Mouse (Mus musculus) liver, embryonic 14.5 days (tissue): ENCODE data around the gene Diaph3. TPM values are rescaled to one million over a fixed set of nuclear protein-coding genes. Genes with fewer than 3 reads are reported as not detected.

Experiments
- ATAC-seq: fragments of 200-750 bp; cut with Nextera tagmentation; 2 replicates; pipeline ENCODE4 v1.8.0; 2017; ENCODE audit warnings: moderate number of reproducible peaks, mild to moderate bottlenecking, moderate library complexity; ENCODE audit not compliant: insufficient read depth
- DNase-seq, 3 experiments: peaks; one replicate each; pipeline ENCODE4 v3.0.0-alpha.2; 2012 to 2013; ENCODE audit warnings: low read depth in 3 of 3, low spot score in 3 of 3
- H3K27ac ChIP-seq: fragments of 300-500 bp; sonication (generic); 2 replicates; pipeline ENCODE4 v1.5.1; 2014; ENCODE audit warnings: moderate library complexity, mild to moderate bottlenecking, control low read depth, inconsistent platforms
- H3K27me3 ChIP-seq: fragments of 300-500 bp; sonication (generic); 2 replicates; pipeline ENCODE4 v1.6.1; 2014; ENCODE audit warnings: mild to moderate bottlenecking, low read length, moderate library complexity; ENCODE audit not compliant: control insufficient read depth, insufficient read depth
- H3K36me3 ChIP-seq: fragments of 300-500 bp; sonication (generic); replicated peaks from 2 replicates; pipeline ENCODE4 v1.6.1; 2014; ENCODE audit warnings: low read depth; ENCODE audit not compliant: control insufficient read depth, insufficient read depth
- H3K4me1 ChIP-seq, 2 experiments: fragments of 200-500 bp in 1 of 2; fragments of 300-500 bp in 1 of 2; sonication (generic) in 1 of 2; replicated peaks; 2 replicates each; pipeline ENCODE4 v1.6.1; 2012 to 2014; ENCODE audit warnings: antibody characterized with exemption in 1 of 2, inconsistent platforms in 1 of 2, low read length in 1 of 2; ENCODE audit not compliant: control insufficient read depth in 2 of 2, insufficient read depth in 2 of 2
- H3K4me2 ChIP-seq: fragments of 300-500 bp; sonication (generic); 2 replicates; pipeline ENCODE4 v1.6.1; 2014; ENCODE audit warnings: low read depth, mild to moderate bottlenecking, control low read depth, moderate library complexity
- H3K4me3 ChIP-seq, 2 experiments: fragments of 200-500 bp in 1 of 2; fragments of 300-500 bp in 1 of 2; sonication (generic) in 1 of 2; 2 replicates each; pipeline ENCODE4 v1.5.1; 2012 to 2014; ENCODE audit warnings: low read depth in 2 of 2, low read length in 2 of 2, mild to moderate bottlenecking in 2 of 2, control low read depth in 1 of 2, inconsistent platforms in 1 of 2, moderate library complexity in 1 of 2; ENCODE audit not compliant: insufficient read depth in 1 of 2
- H3K9ac ChIP-seq: fragments of 300-500 bp; sonication (generic); replicated peaks from 2 replicates; pipeline ENCODE4 v1.6.1; 2014; ENCODE audit warnings: mild to moderate bottlenecking, control low read depth, moderate library complexity
- H3K9me3 ChIP-seq: fragments of 300-500 bp; sonication (generic); 2 replicates; pipeline ENCODE4 v1.6.1; 2016; ENCODE audit warnings: low read length, mixed read lengths; ENCODE audit not compliant: control insufficient read depth
- CTCF ChIP-seq: IDR thresholded peaks from 2 replicates; pipeline ENCODE4 v1.5.1; 2016; ENCODE audit warnings: antibody characterized with exemption, low read depth, control low read depth
- EP300 ChIP-seq: IDR thresholded peaks from 2 replicates; pipeline ENCODE4 v1.6.1; 2016; ENCODE audit warnings: antibody characterized with exemption, low read depth
- WGBS: fragments of 180-500 bp; shearing (Covaris S2); extraction: QIAGEN DNeasy Blood & Tissue Kit; methylation state at CpG from one replicate; pipeline ENCODE4 v1.1.7; 2014; ENCODE audit not compliant: insufficient replicate concordance; 5-methylcytosine and 5-hydroxymethylcytosine counted together
- polyA plus RNA-seq, 2 experiments: library from polyadenylated mRNA; depleted of rRNA in 1 of 2; stranded (reverse) in 1 of 2; unstranded in 1 of 2; fragments of >200 nt; fragmentation: Nextera tagmentation in 1 of 2; extraction: Ambion mirVana in 1 of 2; gene quantifications; 2 replicates each; pipeline versions ENCODE4 v1.2.1 to v1.2.3; 2012 to 2014

Gene Diaph3
- polyA plus RNA-seq (2012; rRNA removed) (4.7 and 8.9 TPM in 2 replicates), polyA plus RNA-seq (2014; fragmentation: Nextera tagmentation; extraction: Ambion mirVana) (14.6 and 15.2 TPM in 2 replicates)

GRCm38 (mm10) chr14:87140963-87141486 is at the start of gene Diaph3:
Gene Diaph3 (minus strand): TSS chr14:87141235.
- peaks cover 4% of the 10 kb centered on the region; the same call in 1 of the 2 replicates for H3K36me3 ChIP-seq
- DNase-seq (peak; percentile 96 to 97 (median 97)), ATAC-seq (peak; percentile 98)
- H3K9me3 ChIP-seq: no peaks in the 10 kb centered on the region
- TF ChIP-seq EP300 (peak; percentile 56; the same call in 1 of the 2 replicates), CTCF (no peak)
- H3K4me1 ChIP-seq: peaks cover 5 to 11% of the 10 kb centered on the region in 2 experiments; a peak in 3 of 4 replicates
- peak within 1 kb of the TSS; percentile 91 to 93 for H3K4me3 ChIP-seq
- no peaks in the 10 kb centered on the region; the same call in 1 of the 2 replicates for H3K27me3 ChIP-seq
- H3K4me2 ChIP-seq: peak within 1 kb of the TSS; percentile 69
- WGBS: under 1% methylated on average over 43 of the region's 43 CpGs
- peak within 1 kb of the TSS; percentile 82 for H3K27ac ChIP-seq
- H3K9ac ChIP-seq: peak within 1 kb of the TSS; percentile 92

DNA sequence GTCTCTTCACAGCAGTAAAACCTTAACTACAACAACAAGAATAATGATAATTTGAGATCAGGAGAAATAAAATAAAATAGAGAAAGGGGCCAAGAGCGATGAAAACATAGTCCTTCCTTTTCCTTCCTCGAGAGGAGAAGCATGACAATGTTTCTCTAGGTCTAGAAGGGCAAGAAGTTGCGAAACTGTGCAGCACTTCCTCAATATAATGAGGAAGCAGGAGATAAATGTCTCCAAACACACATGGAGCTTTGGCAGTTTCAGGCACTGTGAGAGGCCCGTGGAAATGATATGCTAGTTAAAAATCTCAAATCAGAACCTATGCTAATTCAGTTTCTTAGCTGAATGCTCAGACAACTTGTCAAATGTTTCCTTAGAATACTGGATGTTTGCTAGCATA is 49.6 kb upstream of the Diaph3 start:
- Histone ChIP-seq H3K4me1 (no peaks in the 10 kb centered on the region), H3K27me3 (no peaks in the 10 kb centered on the region), H3K9me3 (no peaks in the 10 kb centered on the region), H3K4me3 (no peak overlapping the region), H3K9ac (no peak overlapping the region), H3K4me2 (no peak overlapping the region), H3K27ac (no peak overlapping the region), H3K36me3 (no peaks in the 10 kb centered on the region)
- no peak for ATAC-seq
- no peak for TF ChIP-seq EP300
- TF ChIP-seq CTCF: no peak
- WGBS: 18% methylated on average over 4 of the region's 4 CpGs
- peak in 2 of 3 experiments; percentile 11 to 14 for DNase-seq

- Histone ChIP-seq H3K4me2 (no peak overlapping the region), H3K27ac (no peak overlapping the region), H3K9me3 (no peaks in the 10 kb centered on the region), H3K36me3 (no peaks in the 10 kb centered on the region), H3K4me1 (no peaks in the 10 kb centered on the region), H3K4me3 (no peak overlapping the region), H3K9ac (no peak overlapping the region), H3K27me3 (no peaks in the 10 kb centered on the region)
- ATAC-seq (no peak), DNase-seq (no peak)
- WGBS: 82% methylated on average over 6 of the region's 6 CpGs
- no peak for TF ChIP-seq CTCF
- no peak for TF ChIP-seq EP300
These were observed 30.5 kb upstream of the Diaph3 start for GRCm38 (mm10) chr14:87171577-87171976.

DNA sequence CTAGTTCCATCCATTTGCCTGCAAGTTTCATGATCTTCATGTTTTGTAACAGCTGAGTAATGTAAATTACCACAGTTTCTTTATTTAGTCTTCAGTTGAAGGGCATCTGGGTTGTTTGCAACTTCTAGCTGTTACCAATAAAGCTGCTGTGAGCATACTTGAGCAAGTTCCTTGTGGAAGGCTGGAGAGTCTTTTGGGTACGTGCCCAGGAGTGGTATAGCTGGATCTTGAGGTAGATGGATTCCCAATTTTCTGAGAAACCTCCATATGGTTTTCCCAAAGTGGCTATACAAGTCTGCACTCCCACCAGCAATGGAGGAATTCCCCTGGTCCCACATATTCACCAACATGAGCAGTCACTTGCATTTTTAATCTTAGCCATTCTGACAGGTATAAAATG is 28.1 kb upstream of the Diaph3 start:
- no peak for DNase-seq
- H3K27ac ChIP-seq: no peak overlapping the region
- no peak overlapping the region for H3K4me2 ChIP-seq
- no peaks in the 10 kb centered on the region for H3K4me1 ChIP-seq
- H3K36me3 ChIP-seq: no peaks in the 10 kb centered on the region
- ATAC-seq: no peak
- H3K9me3 ChIP-seq: no peaks in the 10 kb centered on the region
- TF ChIP-seq CTCF (no peak), EP300 (no peak)
- WGBS: 36% methylated on average over 1 of the region's 1 CpGs
- no peak overlapping the region for H3K9ac ChIP-seq
- no peak overlapping the region for H3K4me3 ChIP-seq
- no peaks in the 10 kb centered on the region for H3K27me3 ChIP-seq

GRCm38 (mm10) chr14:87155621-87156238 is 14.7 kb upstream of the Diaph3 start:
- Histone ChIP-seq H3K9ac (no peak overlapping the region), H3K36me3 (no peaks in the 10 kb centered on the region), H3K4me1 (no peaks in the 10 kb centered on the region), H3K4me3 (no peak overlapping the region), H3K4me2 (no peak overlapping the region), H3K27ac (no peak overlapping the region), H3K27me3 (no peaks in the 10 kb centered on the region), H3K9me3 (no peaks in the 10 kb centered on the region)
- ATAC-seq (no peak), DNase-seq (no peak)
- TF ChIP-seq EP300: no peak
- TF ChIP-seq CTCF: no peak
- 72% methylated on average over 9 of the region's 9 CpGs for WGBS
